Mouse (Mus musculus) heart, adult 2 months (tissue): ENCODE measurements around the gene Tbc1d25.

Experiments
- CTCF ChIP-seq: fragments of 200-600 bp; IDR thresholded peaks from 2 replicates; pipeline ENCODE4 v1.8.1; 2022; ENCODE audit warnings: antibody characterized with exemption, mild to moderate bottlenecking, moderate library complexity
- EP300 ChIP-seq: fragments of 200-500 bp; IDR thresholded peaks from 2 replicates; pipeline ENCODE4 v1.6.1; 2011; ENCODE audit warnings: low read depth, low read length, control low read depth; ENCODE audit not compliant: insufficient read depth
- POLR2A ChIP-seq: fragments of 200-500 bp; IDR thresholded peaks from 2 replicates; pipeline ENCODE4 v1.6.1; 2011; ENCODE audit warnings: mild to moderate bottlenecking, low read depth, low read length, control low read depth; ENCODE audit not compliant: insufficient read depth

- TF ChIP-seq EP300 = no peak
- TF ChIP-seq CTCF = no peak
- TF ChIP-seq POLR2A = no peak
Observed at GRCm38 (mm10) chrX:8117264-8117663, 58.7 kb downstream of the Tbc1d25 start.
